Mouse (Mus musculus): ENCODE data around the gene Vezt. TPM values are rescaled to one million over a fixed set of nuclear protein-coding genes. Genes with fewer than 3 reads are reported as not detected.

Vezt gene
- total and polyA plus RNA-seq, 3 experiments = 17.2 to 21.2 (median 18.0) TPM

GRCm38 (mm10) chr10:93967486-93967885, 68.1 kb downstream of the Vezt start:
- H3K4me2 ChIP-seq (ENCODE audit: insufficient read depth, low read depth, poor library complexity, severe bottlenecking) = no peak overlapping the region
- peaks cover 19 to 49% of the 10 kb centered on the region in 2 experiments for H3K36me3 ChIP-seq (replicated peaks in 1 of 2; ENCODE audit: control insufficient read depth in 1 of 2, insufficient read depth in 1 of 2, low read length in 1 of 2)
- no peaks in the 10 kb centered on the region for H3K79me2 ChIP-seq (replicated peaks; ENCODE audit: control insufficient read depth, extremely low read depth, insufficient read depth, poor library complexity, severe bottlenecking)
- DNase-seq (ENCODE audit: extremely low read depth) = no peak
- in situ Hi-C loops (cut with MboI; ENCODE audit: low pct_ligation_motif_present, low pct_unique_long_range_greater_than_20kb, low sequenced_read_pairs) (no loop called here), dilution Hi-C loops (cut with MboI; ENCODE audit: extremely low pct_ligation_motif_present, extremely low pct_unique_long_range_greater_than_20kb, low sequenced_read_pairs) (no loop called here)
- no peaks in the 10 kb centered on the region for H3K27me3 ChIP-seq (replicated peaks)
- H3K9ac ChIP-seq (ENCODE audit: insufficient read depth, low read depth) = no peak overlapping the region
- TF ChIP-seq ZC3H11A (IDR thresholded peaks at IDR 0.05; ENCODE audit: low read depth, low read length) (no peak), MYC (IDR thresholded peaks at IDR 0.05; ENCODE audit: low read depth, low read length) (no peak), JUND (conservative IDR thresholded peaks at IDR 0.05; ENCODE audit: low read depth, low read length) (no peak), BHLHE40 (IDR thresholded peaks at IDR 0.05; ENCODE audit: low read depth, low read length) (no peak), USF1 (IDR thresholded peaks at IDR 0.05; ENCODE audit: low read depth, low read length) (no peak)
- no peak overlapping the region for H3K27ac ChIP-seq (ENCODE audit: insufficient read depth, low read depth)
- no peaks in the 10 kb centered on the region for H3K4me1 ChIP-seq (ENCODE audit: control insufficient read depth in 1 of 2, insufficient read depth in 2 of 2)
- no peaks in the 10 kb centered on the region for H3K9me3 ChIP-seq (replicated peaks; ENCODE audit: low read length)
- no peak overlapping the region for H3K4me3 ChIP-seq (replicated peaks in 1 of 3; ENCODE audit: low read depth in 2 of 3, low read length in 2 of 3, poor library complexity in 1 of 3)

GRCm38 (mm10) chr10:93954023-93954422, 81.6 kb downstream of the Vezt start:
- H3K4me2 ChIP-seq (ENCODE audit: insufficient read depth, low read depth, poor library complexity, severe bottlenecking) = no peak overlapping the region
- H3K4me3 ChIP-seq (replicated peaks in 1 of 3; ENCODE audit: low read depth in 2 of 3, low read length in 2 of 3, poor library complexity in 1 of 3) = no peak overlapping the region
- in situ Hi-C loops (cut with MboI; ENCODE audit: low pct_ligation_motif_present, low pct_unique_long_range_greater_than_20kb, low sequenced_read_pairs) = no loop called here
- H3K27ac ChIP-seq (ENCODE audit: insufficient read depth, low read depth) = no peak overlapping the region
- no peaks in the 10 kb centered on the region for H3K79me2 ChIP-seq (replicated peaks; ENCODE audit: control insufficient read depth, extremely low read depth, insufficient read depth, poor library complexity, severe bottlenecking)
- DNase-seq (ENCODE audit: extremely low read depth) = no peak
- TF ChIP-seq ZC3H11A (IDR thresholded peaks at IDR 0.05; ENCODE audit: low read depth, low read length) = no peak
- no peak for TF ChIP-seq MEF2A (IDR thresholded peaks at IDR 0.05; ENCODE audit: borderline replicate concordance, low read depth, low read length)
- TF ChIP-seq MAX (IDR thresholded peaks at IDR 0.05; ENCODE audit: low read length) = no peak
- TF ChIP-seq ETS1 (conservative IDR thresholded peaks at IDR 0.05; ENCODE audit: low read depth, low read length) = no peak
- TF ChIP-seq IRF4 (IDR thresholded peaks at IDR 0.05; ENCODE audit: low read depth, low read length) = no peak
- TF ChIP-seq POLR2A (IDR thresholded peaks at IDR 0.05; ENCODE audit: low read depth, low read length) = no peak
- TF ChIP-seq EP300 (IDR thresholded peaks at IDR 0.05; ENCODE audit: low read length) = no peak
- no peak for TF ChIP-seq POLR2AphosphoS2 (IDR thresholded peaks at IDR 0.05; ENCODE audit: low read depth, low read length)
- TF ChIP-seq CHD1 (IDR thresholded peaks at IDR 0.05; ENCODE audit: low read depth, low read length) = no peak
- no peak for TF ChIP-seq JUN (IDR thresholded peaks at IDR 0.05; ENCODE audit: insufficient read depth, low read depth, low read length)
- TF ChIP-seq MAFK (IDR thresholded peaks at IDR 0.05; ENCODE audit: insufficient replicate concordance, low read length) = no peak
- no peak for TF ChIP-seq TBP (conservative IDR thresholded peaks at IDR 0.05; ENCODE audit: low read depth, low read length)
- no peaks in the 10 kb centered on the region for H3K4me1 ChIP-seq (ENCODE audit: control insufficient read depth in 1 of 2, insufficient read depth in 2 of 2)
- dilution Hi-C loops (cut with MboI; ENCODE audit: extremely low pct_ligation_motif_present, extremely low pct_unique_long_range_greater_than_20kb, low sequenced_read_pairs) = no loop called here
- no peaks in the 10 kb centered on the region for H3K36me3 ChIP-seq (replicated peaks in 1 of 2; ENCODE audit: control insufficient read depth in 1 of 2, insufficient read depth in 1 of 2, low read length in 1 of 2)
- H3K27me3 ChIP-seq (replicated peaks) = no peaks in the 10 kb centered on the region
- no peaks in the 10 kb centered on the region for H3K9me3 ChIP-seq (replicated peaks; ENCODE audit: low read length)
- H3K9ac ChIP-seq (ENCODE audit: insufficient read depth, low read depth) = no peak overlapping the region

Data from CH12.LX (cell line).